Mouse (Mus musculus) monocyte, adult 5-6 weeks (primary cell): ENCODE results near the gene Tjp2. TPM values are rescaled to one million over a fixed set of nuclear protein-coding genes. Genes with fewer than 3 reads are reported as not detected.
"Not testable (repeated sequence)": the region's sequence is repeated elsewhere in the genome, so short reads cannot be mapped to it uniquely, and the experiment has no call there.

Experiments
- ATAC-seq: fragments of 153-309, 156-312 bp; replicated peaks from 2 replicates; pipeline ENCODE4 v1.8.0; 2017; ENCODE audit warnings: mild to moderate bottlenecking; ENCODE audit not compliant: low TSS enrichment, insufficient number of reproducible peaks, severe bottlenecking, poor library complexity, low FRiP score
- total RNA-seq: library from RNA; stranded (forward); fragments of 200-1000, 200-491, 200-594 nt; gene quantifications from 3 replicates; pipeline ENCODE4 v1.2.3, GENCODE M21; 2017

Gene Tjp2
- total RNA-seq: 6.8 to 17.4 TPM (median 7.0 TPM) in 3 replicates

DNA sequence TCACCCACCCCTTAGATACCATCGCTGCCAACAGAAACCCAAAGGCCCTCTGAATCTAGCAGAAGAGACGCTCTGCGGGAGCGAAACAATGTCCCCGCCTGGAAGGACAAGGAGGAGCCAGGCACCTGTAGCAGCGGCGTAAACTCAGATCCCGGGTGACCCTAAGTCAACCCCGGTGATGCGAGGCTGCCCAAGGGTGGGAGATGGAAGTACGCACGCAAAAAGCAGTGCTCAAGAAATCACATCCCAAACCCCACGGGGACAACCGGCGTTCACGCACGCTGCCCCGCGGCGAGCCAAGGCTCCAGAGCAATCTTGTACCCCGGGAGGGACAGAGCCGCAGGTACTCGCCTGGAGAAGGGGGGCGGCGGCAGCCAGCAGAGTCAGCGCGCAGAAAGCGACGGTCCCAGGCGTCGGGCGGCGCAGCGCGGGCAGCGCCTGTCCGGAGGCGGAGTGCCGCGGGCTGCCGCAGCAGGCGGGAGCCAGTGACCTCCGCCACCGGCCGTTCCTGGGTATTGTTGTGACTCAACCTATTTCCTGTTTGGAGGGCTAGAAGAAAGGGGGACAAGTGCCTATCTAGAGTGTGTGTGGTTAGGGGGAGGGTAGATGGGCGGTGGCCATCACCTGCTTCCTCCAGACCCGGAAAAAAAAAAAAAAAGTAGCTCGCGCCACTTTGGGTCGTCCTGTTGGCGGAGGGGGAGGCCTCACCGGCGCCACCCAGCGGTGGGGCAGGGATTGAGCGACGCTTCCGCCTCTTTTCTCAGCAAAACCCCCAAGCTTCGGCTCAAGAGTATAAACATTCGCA lies at the start of gene Tjp2:
Gene Tjp2, minus strand, starts transcription at position 531 of the 805 bp plus-strand sequence.
- peak; percentile 59 for ATAC-seq

DNA sequence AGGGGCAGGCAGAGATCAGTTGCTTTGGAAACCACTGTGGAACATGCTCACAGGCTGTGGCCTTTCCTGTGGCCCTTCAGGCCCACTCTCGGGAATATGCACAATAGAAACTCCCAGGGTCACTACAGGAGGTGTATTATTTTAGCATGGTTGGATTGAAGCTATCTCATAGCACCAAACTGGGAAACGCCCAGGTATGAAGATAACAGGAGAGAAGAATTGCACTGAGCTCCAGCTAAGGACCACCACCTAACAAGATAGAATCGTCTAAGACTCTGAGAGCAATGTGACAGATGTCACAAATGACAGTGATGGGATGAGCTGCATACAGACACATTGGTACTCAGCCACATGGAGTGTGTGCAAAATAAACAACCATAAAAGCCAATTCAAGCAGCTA lies 49.5 kb upstream of the Tjp2 start:
- ATAC-seq: no peak

DNA sequence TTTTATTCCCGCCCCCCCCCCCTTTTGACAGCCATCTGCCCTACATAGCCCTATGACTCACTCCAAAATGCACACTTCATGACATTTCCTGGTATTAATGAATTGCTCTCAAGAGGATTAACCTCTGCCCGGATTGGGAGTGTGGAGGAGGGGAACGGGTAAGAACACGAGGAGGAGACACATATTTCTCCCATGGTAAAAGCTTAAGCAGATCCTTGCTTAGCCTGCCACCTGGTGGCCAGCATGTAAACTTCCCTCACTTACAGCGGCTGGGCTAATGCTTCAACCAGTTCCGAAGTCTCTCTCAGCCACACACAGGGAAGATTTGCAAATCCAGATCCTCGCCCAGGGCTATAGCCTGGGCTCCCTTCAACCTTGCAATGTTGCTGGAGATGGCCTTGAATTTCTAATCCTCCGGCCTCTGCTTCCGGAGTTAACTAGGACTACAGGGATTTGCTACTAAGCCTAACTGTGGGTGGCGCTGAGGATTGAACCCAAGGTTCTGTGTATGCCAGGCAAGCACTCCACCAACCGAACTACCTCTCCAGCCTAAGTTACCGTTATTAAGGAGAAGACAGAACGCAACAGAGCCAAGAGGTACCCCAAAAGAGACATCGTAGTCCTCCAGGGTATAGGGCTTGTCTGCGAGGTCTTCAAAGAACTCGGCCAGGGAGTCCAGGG lies 47.1 kb upstream of the Tjp2 start:
- ATAC-seq: peak; percentile 90

DNA sequence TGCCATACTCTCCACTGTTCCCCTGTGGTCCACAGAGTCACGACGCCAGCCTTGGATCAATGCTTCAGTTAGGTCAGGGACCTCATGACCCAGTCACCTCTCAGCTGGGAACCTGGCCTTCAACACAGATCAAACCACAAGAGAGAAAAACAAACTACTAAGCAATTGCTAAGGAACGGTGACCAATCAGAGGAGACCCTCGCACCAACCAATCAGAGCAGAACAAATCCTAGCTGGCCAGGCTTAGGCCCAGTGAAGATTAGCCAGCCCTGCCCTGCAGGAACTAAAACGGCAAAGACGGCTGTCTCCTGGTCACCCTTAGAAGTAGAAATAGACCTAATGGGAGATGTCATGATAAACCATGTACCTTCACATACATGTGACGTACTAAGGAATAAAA lies 46.5 kb upstream of the Tjp2 start:
- no peak for ATAC-seq

DNA sequence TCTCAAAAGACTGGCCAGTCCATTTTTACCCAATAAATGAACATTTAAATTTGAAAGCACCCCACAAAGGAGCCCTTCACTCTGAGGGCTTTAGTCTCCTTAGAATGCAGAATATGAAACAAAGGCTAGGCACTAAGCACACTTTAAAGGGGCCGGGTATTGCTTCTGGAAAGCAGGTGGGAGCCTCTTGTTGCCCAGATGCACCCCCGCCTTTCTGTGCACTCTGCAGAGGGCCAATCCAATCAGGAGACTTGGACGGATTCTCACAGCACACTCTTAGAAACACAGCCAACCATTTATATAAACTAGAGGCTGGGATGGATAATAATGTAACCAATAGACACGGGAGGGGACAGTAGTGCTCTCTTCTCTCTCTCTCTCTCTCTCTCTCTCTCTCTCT lies 43.7 kb upstream of the Tjp2 start:
- ATAC-seq: no peak

DNA sequence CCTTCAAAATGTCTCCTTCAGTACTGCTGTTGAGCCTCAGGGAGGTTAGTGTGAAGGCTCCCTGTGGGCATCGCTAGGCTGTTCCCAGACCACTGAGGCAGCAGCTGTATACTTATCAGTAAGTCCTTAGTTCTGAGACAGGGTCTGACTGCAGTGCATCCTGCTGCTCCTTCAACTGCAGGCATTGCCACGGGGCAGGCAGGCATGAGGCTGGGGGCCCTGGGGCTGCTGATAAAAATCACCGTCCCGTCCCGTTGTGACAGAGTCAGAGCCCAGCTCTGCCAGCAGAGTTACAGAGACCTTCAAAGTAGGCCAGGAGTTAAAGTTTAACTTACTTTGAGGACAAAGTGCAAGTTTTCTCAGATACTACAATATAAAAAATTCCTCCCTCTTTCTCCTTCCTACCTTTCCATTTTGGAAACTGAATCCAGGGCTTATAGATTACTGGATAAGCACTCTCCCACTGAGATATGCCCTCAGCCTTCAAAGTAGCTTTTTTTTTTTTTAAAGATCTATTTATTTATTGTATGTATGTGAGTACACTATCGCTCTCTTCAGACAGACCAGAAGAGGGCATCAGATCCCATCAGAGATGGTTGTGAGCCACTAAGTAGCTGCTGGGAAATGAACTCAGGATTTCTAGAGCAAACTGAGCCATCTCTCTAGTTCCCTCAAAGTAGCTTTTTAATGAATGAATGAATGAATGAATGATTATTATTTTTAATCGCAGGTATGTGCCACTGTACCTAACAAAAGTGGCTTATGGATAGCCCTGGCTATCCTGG lies 41.4 kb upstream of the Tjp2 start:
- no peak for ATAC-seq

DNA sequence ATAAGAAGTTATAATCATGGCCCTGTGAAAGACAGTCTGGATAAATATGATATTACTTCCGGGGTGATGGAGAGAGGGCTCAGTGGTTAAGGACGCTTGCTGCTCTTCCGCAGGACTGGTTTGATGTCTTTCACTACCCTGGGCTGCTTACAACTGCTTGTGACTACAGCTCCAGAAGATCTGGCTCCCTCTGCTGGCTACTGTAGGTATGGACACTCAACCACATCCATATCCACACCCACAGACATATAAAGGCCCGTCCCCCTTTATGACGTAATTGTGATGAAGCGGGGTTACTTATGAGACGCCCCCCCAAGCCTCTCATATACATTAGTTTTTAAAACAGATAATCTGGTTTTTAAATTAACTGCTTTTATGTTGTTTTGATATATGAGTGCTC lies 40.2 kb upstream of the Tjp2 start:
- peak; percentile 88 for ATAC-seq

DNA sequence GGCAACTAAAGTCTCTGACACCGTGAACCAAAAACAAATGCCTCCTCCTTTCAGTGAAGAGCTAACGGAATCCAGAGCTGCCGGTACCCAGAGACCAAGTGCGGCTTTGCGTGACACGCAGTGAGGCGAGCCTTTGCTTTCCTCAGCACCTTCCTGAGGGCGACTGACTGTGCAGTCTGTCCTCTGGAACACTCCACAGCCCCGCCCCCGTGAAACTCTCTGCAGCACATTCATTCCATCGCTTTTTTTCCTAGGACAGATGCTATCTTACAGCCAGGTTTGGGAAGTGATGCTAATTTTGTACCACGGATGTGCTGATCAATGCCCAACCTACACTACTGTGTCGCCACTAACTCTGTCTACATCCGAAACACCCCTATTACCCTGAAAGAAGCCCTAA lies 37.9 kb upstream of the Tjp2 start:
- no peak for ATAC-seq

DNA sequence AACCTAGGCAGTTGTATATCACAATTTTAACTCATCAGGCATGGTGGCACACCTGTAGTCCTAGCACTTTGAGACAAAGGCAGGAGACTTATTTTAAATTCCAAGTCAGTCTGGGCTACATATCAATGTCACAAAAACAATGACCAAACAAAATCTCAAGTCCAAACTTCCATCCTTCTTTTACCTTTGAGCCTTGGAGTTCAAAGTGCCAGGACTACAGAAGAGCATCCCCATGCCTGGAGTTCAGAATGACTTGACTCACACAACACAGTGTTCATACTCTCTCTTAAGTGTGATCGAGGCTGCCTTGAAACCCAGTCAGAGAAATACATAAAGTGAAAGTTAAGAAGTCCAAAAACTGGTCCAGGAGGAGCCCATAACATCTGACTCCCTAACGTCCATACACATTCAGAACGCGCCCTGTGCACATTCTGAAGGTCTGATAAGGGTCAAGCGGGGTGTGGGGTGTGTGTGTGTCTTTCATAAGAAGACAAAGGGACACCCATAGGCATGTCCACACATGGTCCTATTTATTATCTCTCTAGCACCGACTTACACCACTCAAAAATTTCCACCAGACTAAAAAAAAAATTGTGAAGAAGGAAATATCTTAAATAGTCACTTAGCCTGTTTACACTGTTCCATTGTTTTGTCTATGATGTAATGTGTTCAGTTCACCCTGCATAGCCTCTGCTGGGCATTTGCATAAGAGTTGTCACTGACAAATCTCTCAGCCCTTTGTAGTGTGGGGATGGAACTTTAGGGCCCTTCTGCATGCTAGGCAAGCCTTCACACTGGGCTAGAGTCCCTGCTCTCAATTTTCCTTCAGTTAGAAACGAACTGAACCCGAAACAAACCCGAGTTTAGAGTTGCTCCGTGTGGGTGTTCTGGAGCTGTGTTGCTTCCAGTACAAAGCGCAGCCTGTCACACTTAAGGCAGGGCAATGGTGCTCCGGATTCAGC lies 34.8 kb upstream of the Tjp2 start:
- no peak for ATAC-seq

DNA sequence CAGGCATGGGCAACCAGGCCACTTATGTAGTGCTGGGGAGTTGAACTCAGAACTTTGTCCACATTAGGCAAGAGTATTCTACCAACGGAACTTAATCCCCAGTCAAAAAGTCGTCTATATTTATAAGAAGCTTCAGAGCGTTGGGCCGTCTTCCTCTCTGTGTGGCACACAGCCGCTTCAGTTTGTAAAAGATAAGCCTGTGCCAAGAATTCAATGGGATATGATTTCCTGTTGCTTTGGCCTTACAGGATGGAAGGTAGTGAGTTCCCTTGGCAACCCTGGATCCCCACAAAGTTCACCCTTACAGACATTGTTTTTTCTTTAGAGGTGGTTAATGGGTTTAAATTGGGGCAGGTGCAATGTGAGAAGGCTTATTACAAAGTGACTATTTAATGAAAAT lies 33.5 kb upstream of the Tjp2 start:
- ATAC-seq: no peak

DNA sequence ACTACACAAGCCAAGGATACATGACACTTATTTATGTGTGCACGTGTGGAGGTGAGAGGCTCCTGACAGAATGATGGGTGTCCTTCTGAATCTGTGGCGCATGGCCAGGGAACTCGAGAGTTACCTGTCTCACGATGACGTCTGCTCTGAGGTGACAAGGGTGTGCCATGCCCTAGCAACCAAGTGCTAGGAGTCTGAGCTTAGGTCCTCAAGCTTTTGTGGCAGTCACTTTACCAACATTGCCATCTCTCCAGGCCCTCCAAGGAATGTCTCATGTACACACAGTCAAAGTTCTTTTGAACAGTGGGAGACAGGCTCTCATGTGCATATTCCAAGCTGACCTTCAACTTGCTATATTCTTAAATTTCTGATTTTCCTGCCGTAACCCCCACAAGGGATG lies 33.1 kb upstream of the Tjp2 start:
- ATAC-seq: no peak

DNA sequence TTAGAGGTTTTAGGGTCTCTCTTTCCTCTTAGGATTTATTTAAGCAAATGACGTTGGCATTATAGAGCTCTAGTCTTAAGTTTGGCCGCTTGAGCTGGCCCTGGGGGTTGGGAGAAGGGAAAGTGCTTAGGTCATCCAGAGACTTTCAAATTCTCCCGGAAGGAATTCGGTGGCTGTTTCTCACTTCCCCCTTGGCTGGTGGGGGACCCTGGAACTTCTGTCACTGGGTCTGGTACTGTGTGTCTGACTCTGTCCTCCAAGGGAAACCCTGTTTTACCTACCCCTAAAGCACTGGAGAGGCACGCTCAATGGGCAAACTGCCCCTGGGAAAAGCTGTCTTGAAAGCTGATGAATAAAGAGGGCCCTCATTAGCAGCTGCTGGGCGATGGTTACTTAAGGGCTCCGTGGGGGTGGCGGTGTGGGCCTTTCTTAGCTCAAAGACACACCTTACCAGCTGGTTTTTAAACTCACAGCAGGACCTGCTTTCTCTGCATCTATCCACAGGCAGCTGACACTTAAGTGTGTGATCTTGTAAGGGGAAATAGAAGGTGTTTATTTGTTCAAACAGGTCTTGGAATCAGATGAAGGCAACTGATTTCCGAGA lies 28.9 kb upstream of the Tjp2 start:
- no peak for ATAC-seq

DNA sequence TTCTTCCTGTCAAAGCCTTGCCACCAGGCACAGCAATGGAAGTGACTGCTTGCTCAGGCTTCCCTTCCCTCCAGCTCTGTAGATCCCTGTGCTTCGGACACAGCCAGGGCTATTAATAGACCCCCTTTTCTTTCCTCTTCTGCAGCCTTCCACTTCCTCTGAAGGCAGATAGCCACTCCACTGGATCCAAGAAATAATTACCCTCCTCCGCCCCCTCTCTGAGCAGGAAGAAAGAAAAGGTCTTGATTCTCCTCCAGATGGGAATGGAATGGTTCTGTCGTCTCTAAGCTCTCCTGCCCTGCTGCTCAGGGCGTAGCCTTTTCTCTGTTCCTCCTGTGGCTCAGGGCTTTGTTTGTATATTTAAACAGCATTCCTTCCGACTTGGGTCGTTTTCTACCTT lies 27.0 kb upstream of the Tjp2 start:
- no peak for ATAC-seq

DNA sequence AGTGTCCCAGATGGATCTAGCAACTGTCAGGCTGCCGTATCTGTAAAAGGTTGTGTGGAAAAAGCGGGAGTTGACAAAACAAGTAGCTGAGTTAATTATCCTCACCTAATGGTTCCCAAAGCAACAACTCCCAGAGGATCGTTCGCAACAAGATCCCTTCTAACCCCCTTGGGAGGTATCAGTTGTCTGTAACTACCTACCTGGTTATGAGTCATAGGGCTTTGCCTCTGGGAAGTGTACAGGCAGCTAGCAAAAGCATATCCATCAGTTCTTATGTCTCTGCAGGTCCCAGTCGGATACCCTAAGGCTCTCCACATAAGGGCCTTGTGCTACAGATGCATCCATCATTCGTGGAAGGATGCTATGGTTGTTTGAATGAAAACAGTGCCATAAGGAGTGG lies 18.5 kb upstream of the Tjp2 start:
- no peak for ATAC-seq

DNA sequence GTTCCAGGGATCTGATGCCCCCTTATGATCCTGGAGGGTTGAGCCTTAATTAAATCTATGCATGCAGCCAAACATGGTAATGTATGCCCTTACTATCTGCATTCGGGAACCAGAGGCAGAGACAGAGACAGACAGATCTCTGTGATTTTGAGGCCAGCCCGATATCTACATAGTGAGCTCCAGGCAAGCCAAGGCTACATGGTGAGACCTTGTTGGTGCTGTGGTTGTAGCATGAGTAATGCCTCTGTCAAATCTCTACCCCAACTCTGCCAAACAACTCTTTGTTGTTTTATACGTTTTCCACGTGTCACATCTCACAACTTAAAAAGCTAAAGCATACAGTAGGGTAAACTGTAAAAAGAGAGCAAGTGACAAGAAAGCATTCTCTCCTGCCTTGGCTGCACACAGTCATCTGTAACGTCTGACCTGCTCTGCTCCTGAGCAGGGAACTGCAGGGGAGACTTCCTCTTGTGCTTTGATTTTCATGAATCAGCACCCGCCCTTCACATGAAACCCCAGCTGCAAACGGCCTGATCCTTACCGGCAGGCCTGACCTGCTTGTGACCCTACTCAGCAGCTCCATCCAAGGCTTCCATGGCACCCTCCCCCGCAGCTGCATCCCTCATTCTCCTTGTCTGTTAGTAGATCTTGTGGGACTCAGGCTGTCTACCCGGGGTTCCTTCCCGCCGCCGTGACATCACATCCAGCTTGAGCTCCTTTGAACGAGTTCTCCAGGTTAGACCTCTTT lies 17.1 kb upstream of the Tjp2 start:
- ATAC-seq: no peak

DNA sequence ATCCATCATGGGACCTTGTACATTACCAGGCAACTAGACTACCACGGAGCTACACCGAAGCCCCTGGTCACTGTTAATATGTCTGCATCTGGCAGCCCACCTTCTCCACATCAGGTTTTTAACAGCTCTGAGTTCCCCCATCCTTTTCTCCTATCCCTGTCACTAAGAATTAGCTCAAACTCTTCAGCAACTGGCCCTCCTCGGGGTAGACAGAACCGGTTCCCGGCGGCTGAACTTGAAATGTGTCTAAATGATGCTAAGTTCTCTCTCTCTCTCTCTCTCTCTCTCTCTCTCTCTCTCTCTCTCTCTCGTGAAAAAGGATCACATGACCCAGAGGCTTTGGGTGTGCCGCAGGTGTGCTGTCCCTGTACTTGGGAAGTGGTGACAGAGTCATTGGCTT lies 16.4 kb upstream of the Tjp2 start:
- no peak for ATAC-seq

DNA sequence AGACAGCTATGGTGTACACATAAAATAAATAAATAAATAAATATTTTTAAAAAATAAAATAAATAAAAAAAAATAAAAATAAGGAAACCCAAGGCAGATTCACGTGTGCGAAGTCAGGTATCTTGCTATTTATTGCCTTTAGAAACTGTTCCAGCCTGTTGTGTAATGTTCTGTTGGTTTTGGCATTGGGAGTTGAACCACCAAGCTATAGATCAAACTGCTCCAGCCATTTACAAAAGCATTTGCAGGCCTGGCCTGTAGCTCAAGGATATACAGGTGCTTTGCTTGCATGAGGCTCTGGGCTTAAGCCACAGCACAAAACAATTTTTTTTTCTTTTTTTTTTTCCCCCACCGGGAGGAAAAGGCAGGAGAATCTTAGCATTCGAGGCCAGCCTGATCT lies 13.2 kb upstream of the Tjp2 start:
- no peak for ATAC-seq

DNA sequence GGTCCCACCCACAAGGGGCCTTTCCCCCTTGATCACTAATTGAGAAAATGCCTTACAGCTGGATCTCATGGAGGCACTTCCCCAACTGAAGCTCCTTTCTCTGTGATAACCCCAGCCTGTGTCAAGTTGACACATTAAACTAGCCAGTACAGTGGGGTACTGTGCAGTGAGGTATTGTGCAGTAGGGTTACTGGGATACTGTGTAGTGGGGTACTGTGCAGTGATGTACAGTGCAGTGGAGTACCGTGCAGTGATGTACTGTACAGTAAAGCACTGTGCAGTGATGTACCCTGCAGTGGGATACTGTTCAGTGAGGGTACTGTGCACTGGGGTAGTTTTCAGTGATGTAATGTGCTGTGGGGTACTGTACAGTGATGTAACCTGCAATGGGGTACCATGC lies 7.5 kb upstream of the Tjp2 start:
- ATAC-seq: not testable (repeated sequence)
